10 mouse cellular contexts compared by ENCODE assay signal in the genomic region with DNA sequence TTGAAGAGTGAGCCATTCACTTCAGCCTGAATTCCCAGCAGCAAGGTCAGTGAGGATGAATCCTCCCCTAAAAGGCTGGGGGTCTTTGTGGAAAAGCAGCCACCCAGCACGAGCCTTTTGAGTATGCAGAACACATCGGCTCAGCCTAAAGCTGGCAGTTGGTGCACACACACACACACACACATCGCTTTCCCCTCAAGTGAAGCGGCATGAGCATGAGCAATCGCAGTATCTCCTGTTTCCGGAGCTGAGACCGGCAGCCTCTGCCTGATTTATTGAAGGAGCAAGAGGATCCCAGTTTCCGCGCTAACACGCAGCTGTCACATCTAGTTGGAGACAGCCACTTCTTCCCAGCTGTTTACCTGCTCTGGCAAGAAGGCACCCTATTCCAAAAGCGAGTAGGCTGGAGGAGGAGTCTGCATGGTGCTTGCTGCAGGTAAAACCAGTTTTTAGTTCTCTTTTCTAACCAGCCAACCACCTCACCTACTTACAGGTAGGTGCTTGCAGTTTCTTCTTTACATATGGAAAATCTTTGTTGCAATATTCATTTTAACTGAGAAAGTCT.
DNase-seq lines count a peak whose midpoint lies in the region; ATAC-seq and TF ChIP-seq lines count a peak whose summit lies in the region.
"Had no signal": no experiment of that assay in that cellular context is flagged by ENCODE, and none has a peak within 500 bp of the region (broad histone marks: within the 10 kb centered on the region; RNA-seq: fewer than 3 reads in every experiment).

No protein-coding gene starts in this region.

- no peak overlapping the region for H3K4me3 ChIP-seq in intestine, embryonic 15.5 days (replicated peaks)
- no peak overlapping the region for H3K4me3 ChIP-seq in intestine, embryonic 16.5 days (ENCODE audit: low read length)
- H3K4me3 ChIP-seq in embryonic facial prominence, embryonic 13.5 days: peak overlapping the region; percentile 14; the same call in 1 of the 2 replicates
- peak overlapping the region; percentile 37 for H3K4me3 ChIP-seq in left cerebral cortex, adult 2 months
- peak overlapping the region; percentile 40 for H3K4me3 ChIP-seq in neural tube, embryonic 15.5 days (replicated peaks)
- H3K4me3 ChIP-seq: megakaryocyte, embryonic 14.5 days had no signal

- peak overlapping the region; percentile 28; the same call in 1 of the 2 replicates for H3K4me2 ChIP-seq in intestine, embryonic 15.5 days (replicated peaks)
- H3K4me2 ChIP-seq in intestine, embryonic 16.5 days (ENCODE audit: low read depth, low read length): no peak overlapping the region
- peak overlapping the region; percentile 49 for H3K4me2 ChIP-seq in embryonic facial prominence, embryonic 13.5 days
- peak overlapping the region; percentile 65 for H3K4me2 ChIP-seq in neural tube, embryonic 15.5 days

- no peaks in the 10 kb centered on the region for H3K36me3 ChIP-seq in intestine, embryonic 15.5 days
- no peaks in the 10 kb centered on the region for H3K36me3 ChIP-seq in intestine, embryonic 16.5 days (ENCODE audit: control insufficient read depth, insufficient read depth, low read length)
- no peaks in the 10 kb centered on the region for H3K36me3 ChIP-seq in embryonic facial prominence, embryonic 13.5 days
- H3K36me3 ChIP-seq in neural tube, embryonic 15.5 days: no peaks in the 10 kb centered on the region
- H3K36me3 ChIP-seq: G1E had no signal

- no peak for ATAC-seq in intestine, embryonic 15.5 days
- no peak for ATAC-seq in intestine, embryonic 16.5 days
- no peak for ATAC-seq in embryonic facial prominence, embryonic 13.5 days (ENCODE audit: insufficient number of reproducible peaks, insufficient read depth, low FRiP score, low TSS enrichment, low read depth)
- peak; percentile 86 for ATAC-seq in neural tube, embryonic 15.5 days (ENCODE audit: low FRiP score)
- no peak for ATAC-seq in CD4-positive, CD25-positive, alpha-beta regulatory T cell, adult 4 months

- 18% methylated on average over 11 of the region's 11 CpGs for WGBS in intestine, embryonic 15.5 days
- WGBS in intestine, embryonic 16.5 days: 14% methylated on average over 11 of the region's 11 CpGs
- WGBS in embryonic facial prominence, embryonic 13.5 days: 10% methylated on average over 11 of the region's 11 CpGs
- 5% methylated on average over 11 of the region's 11 CpGs for WGBS in neural tube, embryonic 15.5 days

- H3K4me1 ChIP-seq in intestine, embryonic 15.5 days (replicated peaks): no peaks in the 10 kb centered on the region
- H3K4me1 ChIP-seq in intestine, embryonic 16.5 days (ENCODE audit: control insufficient read depth, insufficient read depth, low read length): no peaks in the 10 kb centered on the region
- H3K4me1 ChIP-seq in embryonic facial prominence, embryonic 13.5 days: no peaks in the 10 kb centered on the region
- peaks cover 5% of the 10 kb centered on the region; the same call in 1 of the 2 replicates for H3K4me1 ChIP-seq in neural tube, embryonic 15.5 days
- H3K4me1 ChIP-seq: megakaryocyte, embryonic 14.5 days had no signal

- no peak overlapping the region for H3K27ac ChIP-seq in intestine, embryonic 15.5 days
- H3K27ac ChIP-seq in intestine, embryonic 16.5 days (ENCODE audit: low read length): no peak overlapping the region
- H3K27ac ChIP-seq in embryonic facial prominence, embryonic 13.5 days: no peak overlapping the region
- H3K27ac ChIP-seq in left cerebral cortex, adult 2 months: no peak overlapping the region
- peak overlapping the region; percentile 37; the same call in 1 of the 2 replicates for H3K27ac ChIP-seq in neural tube, embryonic 15.5 days (replicated peaks)

- no peaks in the 10 kb centered on the region for H3K27me3 ChIP-seq in intestine, embryonic 15.5 days (replicated peaks)
- H3K27me3 ChIP-seq in intestine, embryonic 16.5 days (replicated peaks; ENCODE audit: control insufficient read depth, insufficient read depth, low read length): no peaks in the 10 kb centered on the region
- 0 out of 2 replicates have a peak, but pooled peaks cover 3% of the 10 kb centered on the region for H3K27me3 ChIP-seq in embryonic facial prominence, embryonic 13.5 days
- no peaks in the 10 kb centered on the region for H3K27me3 ChIP-seq in neural tube, embryonic 15.5 days (replicated peaks)
- H3K27me3 ChIP-seq: megakaryocyte, embryonic 14.5 days had no signal

- H3K9me3 ChIP-seq in intestine, embryonic 15.5 days: no peaks in the 10 kb centered on the region
- no peaks in the 10 kb centered on the region for H3K9me3 ChIP-seq in intestine, embryonic 16.5 days (ENCODE audit: control insufficient read depth, low read length)
- no peaks in the 10 kb centered on the region for H3K9me3 ChIP-seq in embryonic facial prominence, embryonic 13.5 days
- no peaks in the 10 kb centered on the region for H3K9me3 ChIP-seq in neural tube, embryonic 15.5 days (replicated peaks)
- H3K9me3 ChIP-seq: megakaryocyte, embryonic 14.5 days had no signal

- no peak for TF ChIP-seq CTCF in left cerebral cortex, adult 2 months (IDR thresholded peaks at IDR 0.05)

- H3K9ac ChIP-seq in intestine, embryonic 15.5 days: no peak overlapping the region
- H3K9ac ChIP-seq in intestine, embryonic 16.5 days (ENCODE audit: low read depth, low read length): no peak overlapping the region
- no peak overlapping the region for H3K9ac ChIP-seq in embryonic facial prominence, embryonic 13.5 days
- peak overlapping the region; percentile 41; the same call in 1 of the 2 replicates for H3K9ac ChIP-seq in neural tube, embryonic 15.5 days (replicated peaks)

- DNase-seq in left cerebral cortex, adult 2 months (ENCODE audit: extremely low spot score in 1 of 2, low spot score in 2 of 2): peak; percentile 12 to 22
- DNase-seq in testis, postnatal 14 days (ENCODE audit: low spot score): no peak
- DNase-seq in thymus, postnatal 14 days: no peak

- intact Hi-C loops in left cerebral cortex, adult 2 months (cut with DNase I): loop anchor here (1.0 to 10.0 kb wide), 2 partner anchors 579 to 918 kb away; no protein-coding TSS in a partner anchor

Comparison
In these comparisons a context has a peak if more than half of its experiments do, and no peak if none do; other contexts are left out.
1. H3K4me3 ChIP-seq: peak in embryonic facial prominence, embryonic 13.5 days (single experiment), left cerebral cortex, adult 2 months (single experiment) and neural tube, embryonic 15.5 days (single experiment); none in intestine, embryonic 15.5 days (single experiment) and intestine, embryonic 16.5 days (single experiment).
2. DNase-seq: peak in left cerebral cortex, adult 2 months (2 of 2); none in testis, postnatal 14 days (single experiment) and thymus, postnatal 14 days (single experiment).